In genomic region chr11:6017484-6018140, GRCm38 (mm10) we compare ENCODE assay signal across 17 mouse cellular contexts. TPM values are rescaled to one million over a fixed set of nuclear protein-coding genes. Genes with fewer than 3 reads are reported as not detected.
DNase-seq lines count a peak whose midpoint lies in the region; ATAC-seq and TF ChIP-seq lines count a peak whose summit lies in the region.
"Had no signal": no experiment of that assay in that cellular context is flagged by ENCODE, and none has a peak within 500 bp of the region (broad histone marks: within the 10 kb centered on the region; RNA-seq: fewer than 3 reads in every experiment).

No protein-coding gene starts in this region.

- H3K4me2 ChIP-seq in kidney, embryonic 16.5 days (replicated peaks; ENCODE audit: low read depth, low read length), result no peak overlapping the region
- H3K4me2 ChIP-seq: embryonic facial prominence, embryonic 13.5 days; hindbrain, embryonic 14.5 days; neural tube, embryonic 13.5 days had no signal

- H3K36me3 ChIP-seq in heart, adult 2 months (ENCODE audit: control insufficient read depth, insufficient read depth, low read length), result no peaks in the 10 kb centered on the region
- H3K36me3 ChIP-seq in kidney, embryonic 16.5 days (ENCODE audit: insufficient read depth, low read length), result no peaks in the 10 kb centered on the region
- H3K36me3 ChIP-seq: embryonic facial prominence, embryonic 13.5 days; neural tube, embryonic 13.5 days had no signal

- no peaks in the 10 kb centered on the region for H3K27me3 ChIP-seq in heart, adult 2 months (ENCODE audit: control insufficient read depth, insufficient read depth, low read length)
- H3K27me3 ChIP-seq in kidney, embryonic 16.5 days (ENCODE audit: insufficient read depth, low read length), result no peaks in the 10 kb centered on the region
- H3K27me3 ChIP-seq: embryonic facial prominence, embryonic 13.5 days; neural tube, embryonic 13.5 days; Patski had no signal

- no peak overlapping the region for H3K27ac ChIP-seq in heart, adult 2 months
- H3K27ac ChIP-seq in kidney, embryonic 16.5 days (ENCODE audit: low read length), result no peak overlapping the region
- H3K27ac ChIP-seq: embryonic facial prominence, embryonic 13.5 days; hindbrain, embryonic 14.5 days; liver, embryonic 14.5 days; neural tube, embryonic 13.5 days had no signal

- WGBS in heart, adult 2 months, result 69% methylated on average over 11 of the region's 11 CpGs
- 72% methylated on average over 10 of the region's 11 CpGs for WGBS in kidney, embryonic 16.5 days

- intact Hi-C loops in gastrocnemius, postnatal 14 days (cut with DNase I; ENCODE audit: low total_unique reads), result no loop called here
- intact Hi-C loops in heart, adult 2 months (cut with DNase I), result no loop called here

- H3K9me3 ChIP-seq in kidney, embryonic 16.5 days (ENCODE audit: low read length), result no peaks in the 10 kb centered on the region
- H3K9me3 ChIP-seq: embryonic facial prominence, embryonic 13.5 days; neural tube, embryonic 13.5 days had no signal

- TF ChIP-seq EP300 in heart, adult 2 months (IDR thresholded peaks at IDR 0.05; ENCODE audit: insufficient read depth, low read depth, low read length), result no peak

- DNase-seq in gastrocnemius, postnatal 14 days, result peak; percentile 1
- DNase-seq in gastrocnemius, adult 18-20 months (ENCODE audit: low spot score), result no peak
- peak; percentile 31 to 33 for DNase-seq in CD8-positive naive resting alpha-beta T cell, adult 2 months (ENCODE audit: low read depth in 2 of 2, low spot score in 2 of 2)
- DNase-seq in induced T-regulatory cell, adult 2 months (ENCODE audit: low read depth), result peak; percentile 68
- DNase-seq in thymus, postnatal 14 days, result peak; percentile 75
- DNase-seq in heart, adult 9 months (ENCODE audit: low spot score in 2 of 2), result no peak
- DNase-seq in heart, adult 2 months, result no peak
- DNase-seq: kidney, adult 18-20 months; kidney, postnatal 36 days; lung, postnatal 14 days; spleen, adult 18-20 months had no signal

- no peak overlapping the region for H3K9ac ChIP-seq in heart, adult 2 months (ENCODE audit: low read depth, low read length)
- no peak overlapping the region for H3K9ac ChIP-seq in kidney, embryonic 16.5 days (replicated peaks; ENCODE audit: low read length)
- H3K9ac ChIP-seq: embryonic facial prominence, embryonic 13.5 days; hindbrain, embryonic 14.5 days; liver, embryonic 14.5 days; neural tube, embryonic 13.5 days had no signal

- no peak for ATAC-seq in kidney, embryonic 16.5 days (ENCODE audit: low FRiP score, low TSS enrichment)
- ATAC-seq: Patski had no signal

- no peak overlapping the region for H3K4me3 ChIP-seq in heart, adult 2 months
- H3K4me3 ChIP-seq in kidney, embryonic 16.5 days (ENCODE audit: low read length), result no peak overlapping the region
- H3K4me3 ChIP-seq: embryonic facial prominence, embryonic 13.5 days; neural tube, embryonic 13.5 days had no signal

- no peak for TF ChIP-seq POLR2A in heart, adult 2 months (IDR thresholded peaks at IDR 0.05; ENCODE audit: insufficient read depth, low read depth, low read length)

- TF ChIP-seq CTCF in heart, adult 2 months (IDR thresholded peaks at IDR 0.05), result no peak

- H3K79me2 ChIP-seq in heart, adult 2 months (replicated peaks; ENCODE audit: control insufficient read depth, insufficient read depth, low read length), result no peaks in the 10 kb centered on the region

- no peaks in the 10 kb centered on the region; the same call in 1 of the 2 replicates for H3K4me1 ChIP-seq in heart, adult 2 months (ENCODE audit: control insufficient read depth, insufficient read depth, low read length)
- H3K4me1 ChIP-seq in kidney, embryonic 16.5 days (ENCODE audit: insufficient read depth, low read length), result peaks cover 35% of the 10 kb centered on the region
- H3K4me1 ChIP-seq: embryonic facial prominence, embryonic 13.5 days had no signal

RNA-seq across cellular contexts. Expression of gene Camk2b, which starts 48.5 kb away (rescaled TPM):
- total RNA-seq in gastrocnemius, postnatal 14 days (2021), result 100 to 1,000 TPM; 169 to 170 TPM
- total RNA-seq in gastrocnemius, adult 18-20 months (2021), result 100 to 1,000 TPM; 149 to 185 TPM
- total RNA-seq in heart, adult 2 months (2021), result 1 to 10 TPM; 4.8 to 5.2 TPM
- 10.7 and 12.9 TPM in 2 replicates for polyA plus RNA-seq in heart, adult 2 months (2012; rRNA removed)
- polyA plus RNA-seq in kidney, embryonic 16.5 days (2015; fragmentation: Nextera tagmentation; extraction: Ambion mirVana), result 3.4 and 4.1 TPM in 2 replicates

Comparison
In these comparisons a context has a peak if more than half of its experiments do, and no peak if none do; other contexts are left out.
1. DNase-seq: peak in gastrocnemius, postnatal 14 days (single experiment), CD8-positive naive resting alpha-beta T cell, adult 2 months (2 of 2), induced T-regulatory cell, adult 2 months (single experiment) and thymus, postnatal 14 days (single experiment); none in gastrocnemius, adult 18-20 months (single experiment), heart, adult 9 months (0 of 2) and heart, adult 2 months (0 of 2).
2. RNA of gene Camk2b, which starts 48.5 kb away (total RNA-seq): 149 to 185 TPM in gastrocnemius, adult 18-20 months and 169 to 170 TPM in gastrocnemius, postnatal 14 days; 4.8 to 5.2 TPM in heart, adult 2 months; every median in the first group is over 10 times any median in the second.